Mouse (Mus musculus): ENCODE measurements around the gene Pcnx. TPM values are rescaled to one million over a fixed set of nuclear protein-coding genes. Genes with fewer than 3 reads are reported as not detected.

Pcnx gene
- polyA plus RNA-seq, 2 experiments = 0.71 to 2.4 TPM

- Histone ChIP-seq H3K36me3 (replicated peaks; ENCODE audit: control insufficient read depth, insufficient read depth, low read depth) (no peaks in the 10 kb centered on the region), H3K9ac (replicated peaks) (no peak overlapping the region), H3K27me3 (ENCODE audit: control insufficient read depth, insufficient read depth, low read length) (no peaks in the 10 kb centered on the region), H3K4me2 (ENCODE audit: low read depth) (no peak overlapping the region), H3K4me1 (replicated peaks; ENCODE audit: control insufficient read depth in 2 of 2, insufficient read depth in 2 of 2, low read length in 1 of 2) (no peaks in the 10 kb centered on the region), H3K4me3 (ENCODE audit: insufficient read depth in 1 of 2, low read depth in 2 of 2, low read length in 2 of 2) (no peak overlapping the region), H3K27ac (no peak overlapping the region), H3K9me3 (ENCODE audit: control insufficient read depth, low read length) (no peaks in the 10 kb centered on the region)
- ATAC-seq (ENCODE audit: insufficient read depth) (no peak), DNase-seq (ENCODE audit: low read depth in 3 of 3, low spot score in 3 of 3) (no peak)
- 74% methylated on average over 12 of the region's 12 CpGs for WGBS (ENCODE audit: insufficient replicate concordance)
- TF ChIP-seq EP300 (IDR thresholded peaks at IDR 0.05; ENCODE audit: low read depth) (no peak), CTCF (IDR thresholded peaks at IDR 0.05; ENCODE audit: low read depth) (no peak)
These were observed 58.5 kb downstream of the Pcnx start for GRCm38 (mm10) chr12:81918346-81918745.

DNA sequence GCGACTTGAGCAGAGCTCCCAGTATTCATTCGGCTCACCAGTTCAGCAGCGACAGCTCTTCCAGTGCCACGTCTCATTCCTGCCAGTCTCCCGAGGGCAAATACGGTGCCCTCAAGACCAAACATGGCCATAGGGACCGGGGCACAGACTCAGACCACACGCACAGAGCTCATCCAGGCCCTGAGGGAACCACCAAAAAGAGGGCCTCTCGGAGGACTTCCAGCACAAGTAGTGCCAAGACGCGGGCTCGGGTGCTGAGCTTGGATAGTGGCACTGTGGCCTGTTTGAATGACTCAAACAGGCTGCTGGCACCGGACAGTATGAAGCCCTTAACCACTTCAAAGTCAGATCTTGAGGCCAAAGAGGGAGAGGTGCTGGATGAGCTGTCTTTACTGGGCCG, 59.1 kb downstream of the Pcnx start:
- Histone ChIP-seq H3K36me3 (replicated peaks; ENCODE audit: control insufficient read depth, insufficient read depth, low read depth) (no peaks in the 10 kb centered on the region), H3K4me1 (replicated peaks; ENCODE audit: control insufficient read depth in 2 of 2, insufficient read depth in 2 of 2, low read length in 1 of 2) (no peaks in the 10 kb centered on the region), H3K27ac (no peak overlapping the region), H3K9ac (replicated peaks) (no peak overlapping the region), H3K4me3 (ENCODE audit: insufficient read depth in 1 of 2, low read depth in 2 of 2, low read length in 2 of 2) (no peak overlapping the region), H3K9me3 (ENCODE audit: control insufficient read depth, low read length) (no peaks in the 10 kb centered on the region), H3K4me2 (ENCODE audit: low read depth) (no peak overlapping the region), H3K27me3 (ENCODE audit: control insufficient read depth, insufficient read depth, low read length) (no peaks in the 10 kb centered on the region)
- no peak for DNase-seq (ENCODE audit: low read depth in 3 of 3, low spot score in 3 of 3)
- TF ChIP-seq EP300 (IDR thresholded peaks at IDR 0.05; ENCODE audit: low read depth) (no peak), CTCF (IDR thresholded peaks at IDR 0.05; ENCODE audit: low read depth) (no peak)
- WGBS (ENCODE audit: insufficient replicate concordance) = 86% methylated on average over 14 of the region's 14 CpGs
- no peak for ATAC-seq (ENCODE audit: insufficient read depth)

- DNase-seq (ENCODE audit: low read depth in 3 of 3, low spot score in 3 of 3) (no peak), ATAC-seq (ENCODE audit: insufficient read depth) (no peak)
- H3K9ac ChIP-seq (replicated peaks) = no peak overlapping the region
- H3K9me3 ChIP-seq (ENCODE audit: control insufficient read depth, low read length) = no peaks in the 10 kb centered on the region
- no peak overlapping the region for H3K4me2 ChIP-seq (ENCODE audit: low read depth)
- no peaks in the 10 kb centered on the region for H3K36me3 ChIP-seq (replicated peaks; ENCODE audit: control insufficient read depth, insufficient read depth, low read depth)
- no peaks in the 10 kb centered on the region for H3K27me3 ChIP-seq (ENCODE audit: control insufficient read depth, insufficient read depth, low read length)
- 79% methylated on average over 10 of the region's 10 CpGs for WGBS (ENCODE audit: insufficient replicate concordance)
- TF ChIP-seq EP300 (IDR thresholded peaks at IDR 0.05; ENCODE audit: low read depth) = no peak
- TF ChIP-seq CTCF (IDR thresholded peaks at IDR 0.05; ENCODE audit: low read depth) = no peak
- no peak overlapping the region for H3K4me3 ChIP-seq (ENCODE audit: insufficient read depth in 1 of 2, low read depth in 2 of 2, low read length in 2 of 2)
- no peak overlapping the region for H3K27ac ChIP-seq
- no peaks in the 10 kb centered on the region for H3K4me1 ChIP-seq (replicated peaks; ENCODE audit: control insufficient read depth in 2 of 2, insufficient read depth in 2 of 2, low read length in 1 of 2)
These were observed 60.2 kb downstream of the Pcnx start for GRCm38 (mm10) chr12:81920027-81920426.

DNA sequence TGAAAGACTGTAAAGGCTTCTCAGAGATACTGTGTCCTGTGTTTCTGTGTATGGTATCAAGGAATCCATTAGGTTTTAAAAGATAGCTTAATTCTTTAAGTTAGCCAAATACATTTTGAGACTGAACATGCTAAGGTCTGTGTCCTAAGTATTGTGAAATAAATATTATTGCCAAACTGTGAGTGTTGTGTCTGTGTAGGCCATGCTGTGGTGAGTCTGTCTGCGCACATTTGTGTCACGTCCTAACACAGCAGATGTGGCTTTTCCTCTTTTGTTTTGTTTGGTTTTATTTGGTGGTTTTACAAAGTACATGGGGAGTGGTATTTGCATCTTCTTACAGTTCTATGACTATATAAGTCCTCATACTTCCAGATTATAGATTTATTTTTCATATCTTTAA, 60.8 kb downstream of the Pcnx start:
- 80% methylated on average over 2 of the region's 2 CpGs for WGBS (ENCODE audit: insufficient replicate concordance)
- TF ChIP-seq CTCF (IDR thresholded peaks at IDR 0.05; ENCODE audit: low read depth) = no peak
- no peak for TF ChIP-seq EP300 (IDR thresholded peaks at IDR 0.05; ENCODE audit: low read depth)
- no peaks in the 10 kb centered on the region for H3K4me1 ChIP-seq (replicated peaks; ENCODE audit: control insufficient read depth in 2 of 2, insufficient read depth in 2 of 2, low read length in 1 of 2)
- ATAC-seq (ENCODE audit: insufficient read depth) (no peak), DNase-seq (ENCODE audit: low read depth in 3 of 3, low spot score in 3 of 3) (no peak)
- no peak overlapping the region for H3K4me2 ChIP-seq (ENCODE audit: low read depth)
- H3K9ac ChIP-seq (replicated peaks) = no peak overlapping the region
- H3K27ac ChIP-seq = no peak overlapping the region
- no peak overlapping the region for H3K4me3 ChIP-seq (ENCODE audit: insufficient read depth in 1 of 2, low read depth in 2 of 2, low read length in 2 of 2)
- H3K27me3 ChIP-seq (ENCODE audit: control insufficient read depth, insufficient read depth, low read length) = no peaks in the 10 kb centered on the region
- no peaks in the 10 kb centered on the region for H3K36me3 ChIP-seq (replicated peaks; ENCODE audit: control insufficient read depth, insufficient read depth, low read depth)
- no peaks in the 10 kb centered on the region for H3K9me3 ChIP-seq (ENCODE audit: control insufficient read depth, low read length)

GRCm38 (mm10) chr12:81921785-81922184, 62.0 kb downstream of the Pcnx start:
- H3K27me3 ChIP-seq (ENCODE audit: control insufficient read depth, insufficient read depth, low read length) = no peaks in the 10 kb centered on the region
- no peaks in the 10 kb centered on the region for H3K9me3 ChIP-seq (ENCODE audit: control insufficient read depth, low read length)
- no peak for ATAC-seq (ENCODE audit: insufficient read depth)
- H3K4me3 ChIP-seq (ENCODE audit: insufficient read depth in 1 of 2, low read depth in 2 of 2, low read length in 2 of 2) = no peak overlapping the region
- DNase-seq (ENCODE audit: low read depth in 3 of 3, low spot score in 3 of 3) = no peak
- H3K27ac ChIP-seq = no peak overlapping the region
- no peaks in the 10 kb centered on the region for H3K4me1 ChIP-seq (replicated peaks; ENCODE audit: control insufficient read depth in 2 of 2, insufficient read depth in 2 of 2, low read length in 1 of 2)
- H3K4me2 ChIP-seq (ENCODE audit: low read depth) = no peak overlapping the region
- no peak overlapping the region for H3K9ac ChIP-seq (replicated peaks)
- H3K36me3 ChIP-seq (replicated peaks; ENCODE audit: control insufficient read depth, insufficient read depth, low read depth) = no peaks in the 10 kb centered on the region
- TF ChIP-seq EP300 (IDR thresholded peaks at IDR 0.05; ENCODE audit: low read depth) = no peak
- no peak for TF ChIP-seq CTCF (IDR thresholded peaks at IDR 0.05; ENCODE audit: low read depth)
- 67% methylated on average over 4 of the region's 4 CpGs for WGBS (ENCODE audit: insufficient replicate concordance)
